Mouse (Mus musculus) neural tube, embryonic 11.5 days (tissue): ENCODE data around the gene Fbxl3. TPM values are rescaled to one million over a fixed set of nuclear protein-coding genes. Genes with fewer than 3 reads are reported as not detected.

Source experiments
- ATAC-seq: fragments of 200-750 bp; cut with Nextera tagmentation; 2 replicates; pipeline ENCODE4 v1.8.0; 2017; ENCODE audit warnings: moderate number of reproducible peaks, mild to moderate bottlenecking, moderate TSS enrichment, moderate library complexity; ENCODE audit not compliant: insufficient read depth, low FRiP score, low TSS enrichment
- DNase-seq: peaks from one replicate; pipeline ENCODE4 v3.0.0-alpha.2; 2015; ENCODE audit warnings: low spot score
- H3K27ac ChIP-seq: fragments of 300-500 bp; sonication (generic); 2 replicates; pipeline ENCODE4 v1.5.1; 2014; ENCODE audit warnings: low read depth, mild to moderate bottlenecking, low read length
- H3K27me3 ChIP-seq: fragments of 300-500 bp; sonication (generic); 2 replicates; pipeline ENCODE4 v1.6.1; 2014; ENCODE audit warnings: mild to moderate bottlenecking, low read length, mixed read lengths; ENCODE audit not compliant: control insufficient read depth, insufficient read depth
- H3K36me3 ChIP-seq: fragments of 300-500 bp; sonication (generic); 2 replicates; pipeline ENCODE4 v1.6.1; 2014; ENCODE audit warnings: mild to moderate bottlenecking, low read length, moderate library complexity, mixed read lengths; ENCODE audit not compliant: control insufficient read depth, insufficient read depth
- H3K4me1 ChIP-seq: fragments of 300-500 bp; sonication (generic); 2 replicates; pipeline ENCODE4 v1.6.1; 2014; ENCODE audit warnings: low read length, mixed read lengths; ENCODE audit not compliant: control insufficient read depth, insufficient read depth
- H3K4me2 ChIP-seq: fragments of 300-500 bp; sonication (generic); 2 replicates; pipeline ENCODE4 v1.6.1; 2014; ENCODE audit warnings: low read depth, mild to moderate bottlenecking, moderate library complexity
- H3K4me3 ChIP-seq: fragments of 300-500 bp; sonication (generic); 2 replicates; pipeline ENCODE4 v1.5.1; 2014; ENCODE audit warnings: low read depth, low read length
- H3K9ac ChIP-seq: fragments of 300-500 bp; sonication (generic); 2 replicates; pipeline ENCODE4 v1.6.1; 2014; ENCODE audit warnings: mild to moderate bottlenecking, low read length
- H3K9me3 ChIP-seq: fragments of 300-500 bp; sonication (generic); 2 replicates; pipeline ENCODE4 v1.6.1; 2016; ENCODE audit warnings: low read length; ENCODE audit not compliant: control insufficient read depth
- WGBS: fragments of 180-500 bp; shearing (Covaris S2); extraction: QIAGEN DNeasy Blood & Tissue Kit; methylation state at CpG from one replicate; pipeline ENCODE4 v1.1.7; 2014; 5-methylcytosine and 5-hydroxymethylcytosine counted together
- polyA plus RNA-seq: library from polyadenylated mRNA; unstranded; fragments of >200 nt; fragmentation: Nextera tagmentation; extraction: Ambion mirVana; gene quantifications from 2 replicates; pipeline ENCODE4 v1.2.1, GENCODE M21; 2014

The Fbxl3 gene
- polyA plus RNA-seq, 1 experiment from 2014 or later, result 24.4 TPM

GRCm38 (mm10) chr14:103102246-103102645 lies 2.9 kb upstream of the Fbxl3 start:
- no peak overlapping the region for H3K9ac ChIP-seq
- no peaks in the 10 kb centered on the region for H3K9me3 ChIP-seq
- H3K36me3 ChIP-seq, result no peaks in the 10 kb centered on the region
- DNase-seq, result no peak
- ATAC-seq, result no peak
- no peak overlapping the region for H3K4me3 ChIP-seq
- 70% methylated on average over 6 of the region's 6 CpGs for WGBS
- no peak overlapping the region for H3K27ac ChIP-seq
- H3K4me1 ChIP-seq, result 0 out of 2 replicates have a peak, but pooled peaks cover 2% of the 10 kb centered on the region
- no peaks in the 10 kb centered on the region for H3K27me3 ChIP-seq
- H3K4me2 ChIP-seq, result no peak overlapping the region

- Histone ChIP-seq H3K9ac (no peak overlapping the region), H3K27me3 (no peaks in the 10 kb centered on the region), H3K36me3 (no peaks in the 10 kb centered on the region), H3K9me3 (no peaks in the 10 kb centered on the region), H3K4me2 (no peak overlapping the region), H3K4me1 (0 out of 2 replicates have a peak, but pooled peaks cover 3% of the 10 kb centered on the region), H3K4me3 (no peak overlapping the region), H3K27ac (no peak overlapping the region)
- DNase-seq, result no peak
- WGBS, result 82% methylated on average over 3 of the region's 3 CpGs
- ATAC-seq, result no peak
These were observed 1.8 kb upstream of the Fbxl3 start for GRCm38 (mm10) chr14:103101171-103101570.

- Histone ChIP-seq H3K4me1 (0 out of 2 replicates have a peak, but pooled peaks cover 3% of the 10 kb centered on the region), H3K27ac (no peak overlapping the region), H3K4me3 (no peak overlapping the region), H3K9ac (no peak overlapping the region), H3K27me3 (no peaks in the 10 kb centered on the region), H3K36me3 (no peaks in the 10 kb centered on the region), H3K4me2 (no peak overlapping the region), H3K9me3 (no peaks in the 10 kb centered on the region)
- DNase-seq (no peak), ATAC-seq (no peak)
- WGBS, result 86% methylated on average over 13 of the region's 13 CpGs
These were observed 930 bp upstream of the Fbxl3 start for GRCm38 (mm10) chr14:103100296-103100695.

GRCm38 (mm10) chr14:103098587-103099235 lies 655 bp downstream of the Fbxl3 start:
- ATAC-seq (peak; percentile 81), DNase-seq (peak; percentile 87)
- no peaks in the 10 kb centered on the region for H3K27me3 ChIP-seq
- peak overlapping the region; percentile 88 for H3K4me3 ChIP-seq
- H3K4me1 ChIP-seq, result 0 out of 2 replicates have a peak, but pooled peaks cover 3% of the 10 kb centered on the region
- no peaks in the 10 kb centered on the region for H3K36me3 ChIP-seq
- H3K4me2 ChIP-seq, result peak overlapping the region; percentile 55
- peak overlapping the region; percentile 99 for H3K27ac ChIP-seq
- H3K9ac ChIP-seq, result peak overlapping the region; percentile 100
- no peaks in the 10 kb centered on the region for H3K9me3 ChIP-seq
- WGBS, result under 1% methylated on average over 66 of the region's 86 CpGs

- Histone ChIP-seq H3K9me3 (no peaks in the 10 kb centered on the region), H3K36me3 (no peaks in the 10 kb centered on the region), H3K4me3 (peak overlapping the region; percentile 88), H3K27me3 (no peaks in the 10 kb centered on the region), H3K4me2 (peak overlapping the region; percentile 55), H3K27ac (no peak overlapping the region), H3K4me1 (0 out of 2 replicates have a peak, but pooled peaks cover 3% of the 10 kb centered on the region), H3K9ac (peak overlapping the region; percentile 100)
- DNase-seq, result no peak
- WGBS, result 5% methylated on average over 2 of the region's 2 CpGs
- ATAC-seq, result no peak
These were observed 1.2 kb downstream of the Fbxl3 start for GRCm38 (mm10) chr14:103098213-103098586.

- 0 out of 2 replicates have a peak, but pooled peaks cover 3% of the 10 kb centered on the region for H3K4me1 ChIP-seq
- H3K9ac ChIP-seq, result no peak overlapping the region
- no peak overlapping the region for H3K27ac ChIP-seq
- 83% methylated on average over 6 of the region's 6 CpGs for WGBS
- no peaks in the 10 kb centered on the region for H3K27me3 ChIP-seq
- ATAC-seq (no peak), DNase-seq (no peak)
- H3K9me3 ChIP-seq, result no peaks in the 10 kb centered on the region
- no peaks in the 10 kb centered on the region for H3K36me3 ChIP-seq
- no peak overlapping the region for H3K4me3 ChIP-seq
- H3K4me2 ChIP-seq, result no peak overlapping the region
These were observed 2.7 kb downstream of the Fbxl3 start for GRCm38 (mm10) chr14:103096621-103097020.

- DNase-seq (no peak), ATAC-seq (no peak)
- Histone ChIP-seq H3K4me2 (no peak overlapping the region), H3K4me3 (no peak overlapping the region), H3K9ac (no peak overlapping the region), H3K27ac (no peak overlapping the region), H3K4me1 (0 out of 2 replicates have a peak, but pooled peaks cover 3% of the 10 kb centered on the region), H3K9me3 (no peaks in the 10 kb centered on the region), H3K36me3 (no peaks in the 10 kb centered on the region), H3K27me3 (no peaks in the 10 kb centered on the region)
- WGBS, result 89% methylated on average over 8 of the region's 8 CpGs
These were observed 3.5 kb downstream of the Fbxl3 start for GRCm38 (mm10) chr14:103095826-103096225.

GRCm38 (mm10) chr14:103095036-103095435 lies 4.3 kb downstream of the Fbxl3 start:
- DNase-seq (no peak), ATAC-seq (no peak)
- Histone ChIP-seq H3K4me1 (0 out of 2 replicates have a peak, but pooled peaks cover 3% of the 10 kb centered on the region), H3K27me3 (no peaks in the 10 kb centered on the region), H3K4me3 (no peak overlapping the region), H3K4me2 (no peak overlapping the region), H3K27ac (no peak overlapping the region), H3K9ac (no peak overlapping the region), H3K36me3 (no peaks in the 10 kb centered on the region), H3K9me3 (no peaks in the 10 kb centered on the region)
- 91% methylated on average over 8 of the region's 8 CpGs for WGBS

GRCm38 (mm10) chr14:103093670-103094069 lies 5.7 kb downstream of the Fbxl3 start:
- Histone ChIP-seq H3K36me3 (peaks cover 3% of the 10 kb centered on the region; the same call in 1 of the 2 replicates), H3K4me1 (0 out of 2 replicates have a peak, but pooled peaks cover 3% of the 10 kb centered on the region), H3K9ac (no peak overlapping the region), H3K9me3 (no peaks in the 10 kb centered on the region), H3K27ac (no peak overlapping the region), H3K27me3 (no peaks in the 10 kb centered on the region), H3K4me2 (no peak overlapping the region), H3K4me3 (no peak overlapping the region)
- 68% methylated on average over 4 of the region's 4 CpGs for WGBS
- ATAC-seq, result no peak
- no peak for DNase-seq
